Mouse (Mus musculus): ENCODE measurements around the gene Adarb1. TPM values are rescaled to one million over a fixed set of nuclear protein-coding genes. Genes with fewer than 3 reads are reported as not detected.

Gene Adarb1
- polyA plus RNA-seq, 1 experiment from 2014 or later = 49.1 TPM

DNA sequence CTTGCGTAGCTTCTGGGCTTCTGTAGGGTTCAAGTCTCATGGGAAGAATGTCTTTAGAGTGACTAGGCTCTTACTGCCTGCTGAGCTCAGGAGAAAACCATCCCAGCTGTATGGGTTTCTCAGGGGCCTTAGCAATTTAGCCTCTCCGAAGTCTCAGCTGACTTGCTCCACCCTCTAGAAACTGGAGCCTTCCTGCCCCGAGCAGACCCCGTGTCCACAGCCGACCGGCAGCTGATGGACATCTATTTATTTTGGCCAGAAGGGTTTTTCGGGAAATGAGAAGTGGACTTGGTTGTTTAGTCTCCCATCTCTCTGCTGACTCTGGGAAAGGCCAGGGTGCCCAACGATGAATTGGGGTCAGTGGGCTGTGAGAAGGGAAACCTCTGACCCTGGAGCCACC is 177.3 kb downstream of the Adarb1 start:
- WGBS = 32% methylated on average over 8 of the region's 8 CpGs
- Histone ChIP-seq H3K27me3 (ENCODE audit: insufficient read depth, low read length) (no peaks in the 10 kb centered on the region), H3K4me2 (no peak overlapping the region), H3K9ac (no peak overlapping the region), H3K9me3 (ENCODE audit: low read depth, low read length) (no peaks in the 10 kb centered on the region), H3K36me3 (ENCODE audit: insufficient read depth) (no peaks in the 10 kb centered on the region), H3K4me3 (ENCODE audit: low read depth, low read length) (no peak overlapping the region), H3K4me1 (ENCODE audit: insufficient read depth) (peaks cover 6% of the 10 kb centered on the region; the same call in 1 of the 2 replicates), H3K27ac (ENCODE audit: low read depth) (no peak overlapping the region)
- no peak for TF ChIP-seq CTCF (IDR thresholded peaks at IDR 0.05; ENCODE audit: low read depth)
- no peak for ATAC-seq (ENCODE audit: insufficient read depth)
- no peak for DNase-seq

Other genes starting within 250 kb of the Adarb1 start
- 128 and 135 TPM in 2 replicates for gene Pofut2, start 159.1 kb downstream of the Adarb1 start, polyA plus RNA-seq (2014; fragmentation: Nextera tagmentation; extraction: Ambion mirVana)
- gene Fam207a, start 97.5 kb upstream of the Adarb1 start, polyA plus RNA-seq (2014; fragmentation: Nextera tagmentation; extraction: Ambion mirVana) = 38.4 and 43.8 TPM in 2 replicates
- gene Itgb2, start 112.0 kb upstream of the Adarb1 start, polyA plus RNA-seq (2014; fragmentation: Nextera tagmentation; extraction: Ambion mirVana) = 2.0 and 3.0 TPM in 2 replicates
- 109 and 112 TPM in 2 replicates for gene Pttg1ip, start 163.4 kb upstream of the Adarb1 start, polyA plus RNA-seq (2014; fragmentation: Nextera tagmentation; extraction: Ambion mirVana)
- gene Sumo3, start 187.8 kb upstream of the Adarb1 start, polyA plus RNA-seq (2014; fragmentation: Nextera tagmentation; extraction: Ambion mirVana) = 329 and 337 TPM in 2 replicates
- 3.0 and 3.5 TPM in 2 replicates for gene Gm49325, start 187.9 kb upstream of the Adarb1 start, polyA plus RNA-seq (2014; fragmentation: Nextera tagmentation; extraction: Ambion mirVana)
- 47.9 and 50.9 TPM in 2 replicates for gene Ube2g2, start 204.0 kb upstream of the Adarb1 start, polyA plus RNA-seq (2014; fragmentation: Nextera tagmentation; extraction: Ambion mirVana)

All from lung, embryonic 14.5 days (tissue).